Mouse (Mus musculus): ENCODE measurements at regions not wholly inside any gene's neighbourhood (a gene's known extent, or its start where the extent isn't known, plus 50 kb on each side); places are given as distances from the start of the nearest gene placed in this dataset.
A peak's percentile ranks its signal among the peaks of the same experiment; 100 is the strongest.

- peak; percentile 89 for DNase-seq (ENCODE audit: inconsistent ontology term)
Observed at GRCm38 (mm10) chr13:84065256-84065898, 156.7 kb upstream of the Tmem161b start.

- DNase-seq (ENCODE audit: inconsistent ontology term) = peak; percentile 70
Observed at GRCm38 (mm10) chr13:84066211-84066959, 155.7 kb upstream of the Tmem161b start.

GRCm38 (mm10) chr13:84066960-84067665 lies 155.0 kb upstream of the Tmem161b start:
- DNase-seq (ENCODE audit: inconsistent ontology term) = peak; percentile 70

- DNase-seq (ENCODE audit: inconsistent ontology term) = no peak
Observed at GRCm38 (mm10) chr13:84068365-84068764, 153.7 kb upstream of the Tmem161b start.
